Mouse (Mus musculus): ENCODE data around the gene Fndc10. TPM values are rescaled to one million over a fixed set of nuclear protein-coding genes. Genes with fewer than 3 reads are reported as not detected.
A peak's percentile ranks its signal among the peaks of the same experiment; 100 is the strongest.

Gene Fndc10
- polyA plus RNA-seq, 1 experiment from 2014 or later: 12.1 TPM

- H3K4me1 ChIP-seq (replicated peaks; ENCODE audit: insufficient read depth, low read length): 0 out of 2 replicates have a peak, but pooled peaks cover 5% of the 10 kb centered on the region
- TF ChIP-seq CTCF (IDR thresholded peaks at IDR 0.05; ENCODE audit: low read depth): no peak
- H3K9ac ChIP-seq (ENCODE audit: low read depth, low read length): peak overlapping the region; percentile 94
- under 1% methylated on average over 19 of the region's 19 CpGs for WGBS
- no peaks in the 10 kb centered on the region for H3K36me3 ChIP-seq (ENCODE audit: insufficient read depth, low read length)
- DNase-seq (ENCODE audit: low spot score) (peak; percentile 31), ATAC-seq (replicated peaks; ENCODE audit: low FRiP score, low read depth) (peak; percentile 55; the same call in 1 of the 2 replicates)
- H3K4me2 ChIP-seq (ENCODE audit: low read length): peak overlapping the region; percentile 74
- no peaks in the 10 kb centered on the region for H3K27me3 ChIP-seq (ENCODE audit: insufficient read depth, low read length)
- H3K9me3 ChIP-seq (replicated peaks; ENCODE audit: low read length): no peaks in the 10 kb centered on the region
- peak overlapping the region; percentile 95 for H3K4me3 ChIP-seq (replicated peaks; ENCODE audit: low read depth, low read length)
- peak overlapping the region; percentile 98 for H3K27ac ChIP-seq
These were observed 11.4 kb downstream of the Fndc10 start for GRCm38 (mm10) chr4:155705592-155705929.

GRCm38 (mm10) chr4:155708582-155708981, 14.4 kb downstream of the Fndc10 start:
- ATAC-seq (replicated peaks; ENCODE audit: low FRiP score, low read depth) (no peak), DNase-seq (ENCODE audit: low spot score) (no peak)
- H3K4me1 ChIP-seq (replicated peaks; ENCODE audit: insufficient read depth, low read length): 0 out of 2 replicates have a peak, but pooled peaks cover 5% of the 10 kb centered on the region
- H3K9ac ChIP-seq (ENCODE audit: low read depth, low read length): no peak overlapping the region
- H3K4me3 ChIP-seq (replicated peaks; ENCODE audit: low read depth, low read length): no peak overlapping the region
- H3K9me3 ChIP-seq (replicated peaks; ENCODE audit: low read length): no peaks in the 10 kb centered on the region
- H3K27me3 ChIP-seq (ENCODE audit: insufficient read depth, low read length): no peaks in the 10 kb centered on the region
- 0 out of 2 replicates have a peak overlapping the region, but pooled peaks have one; percentile 13 for H3K27ac ChIP-seq
- no peaks in the 10 kb centered on the region for H3K36me3 ChIP-seq (ENCODE audit: insufficient read depth, low read length)
- no peak for TF ChIP-seq CTCF (IDR thresholded peaks at IDR 0.05; ENCODE audit: low read depth)
- WGBS: 73% methylated on average over 2 of the region's 2 CpGs
- no peak overlapping the region for H3K4me2 ChIP-seq (ENCODE audit: low read length)

GRCm38 (mm10) chr4:155708988-155709387, 14.8 kb downstream of the Fndc10 start:
- no peak overlapping the region for H3K4me3 ChIP-seq (replicated peaks; ENCODE audit: low read depth, low read length)
- DNase-seq (ENCODE audit: low spot score): no peak
- H3K9me3 ChIP-seq (replicated peaks; ENCODE audit: low read length): no peaks in the 10 kb centered on the region
- H3K4me2 ChIP-seq (ENCODE audit: low read length): no peak overlapping the region
- no peak overlapping the region for H3K9ac ChIP-seq (ENCODE audit: low read depth, low read length)
- no peaks in the 10 kb centered on the region for H3K27me3 ChIP-seq (ENCODE audit: insufficient read depth, low read length)
- H3K27ac ChIP-seq: 0 out of 2 replicates have a peak overlapping the region, but pooled peaks have one; percentile 13
- H3K4me1 ChIP-seq (replicated peaks; ENCODE audit: insufficient read depth, low read length): 0 out of 2 replicates have a peak, but pooled peaks cover 5% of the 10 kb centered on the region
- H3K36me3 ChIP-seq (ENCODE audit: insufficient read depth, low read length): no peaks in the 10 kb centered on the region
- TF ChIP-seq CTCF (IDR thresholded peaks at IDR 0.05; ENCODE audit: low read depth): no peak
- ATAC-seq (replicated peaks; ENCODE audit: low FRiP score, low read depth): no peak

- Histone ChIP-seq H3K4me2 (ENCODE audit: low read length) (no peak overlapping the region), H3K9ac (ENCODE audit: low read depth, low read length) (no peak overlapping the region), H3K9me3 (replicated peaks; ENCODE audit: low read length) (no peaks in the 10 kb centered on the region), H3K4me1 (replicated peaks; ENCODE audit: insufficient read depth, low read length) (0 out of 2 replicates have a peak, but pooled peaks cover 5% of the 10 kb centered on the region), H3K4me3 (replicated peaks; ENCODE audit: low read depth, low read length) (no peak overlapping the region), H3K27me3 (ENCODE audit: insufficient read depth, low read length) (no peaks in the 10 kb centered on the region), H3K36me3 (ENCODE audit: insufficient read depth, low read length) (peaks cover 5% of the 10 kb centered on the region), H3K27ac (peak overlapping the region; percentile 52)
- ATAC-seq (replicated peaks; ENCODE audit: low FRiP score, low read depth) (no peak), DNase-seq (ENCODE audit: low spot score) (peak; percentile 51)
- WGBS: 44% methylated on average over 6 of the region's 6 CpGs
- no peak for TF ChIP-seq CTCF (IDR thresholded peaks at IDR 0.05; ENCODE audit: low read depth)
These were observed 16.5 kb downstream of the Fndc10 start for GRCm38 (mm10) chr4:155710521-155711252.

GRCm38 (mm10) chr4:155721668-155722083, 27.5 kb downstream of the Fndc10 start:
- no peaks in the 10 kb centered on the region for H3K4me1 ChIP-seq (replicated peaks; ENCODE audit: insufficient read depth, low read length)
- H3K27ac ChIP-seq: no peak overlapping the region
- no peaks in the 10 kb centered on the region for H3K9me3 ChIP-seq (replicated peaks; ENCODE audit: low read length)
- peak; percentile 79 for TF ChIP-seq CTCF (IDR thresholded peaks at IDR 0.05; ENCODE audit: low read depth)
- DNase-seq (ENCODE audit: low spot score): peak; percentile 45
- H3K36me3 ChIP-seq (ENCODE audit: insufficient read depth, low read length): no peaks in the 10 kb centered on the region
- H3K27me3 ChIP-seq (ENCODE audit: insufficient read depth, low read length): no peaks in the 10 kb centered on the region
- no peak overlapping the region for H3K9ac ChIP-seq (ENCODE audit: low read depth, low read length)
- no peak overlapping the region for H3K4me3 ChIP-seq (replicated peaks; ENCODE audit: low read depth, low read length)
- no peak for ATAC-seq (replicated peaks; ENCODE audit: low FRiP score, low read depth)
- H3K4me2 ChIP-seq (ENCODE audit: low read length): no peak overlapping the region
- WGBS: 51% methylated on average over 4 of the region's 4 CpGs

- no peak for DNase-seq (ENCODE audit: low spot score)
- no peak overlapping the region for H3K4me2 ChIP-seq (ENCODE audit: low read length)
- H3K4me3 ChIP-seq (replicated peaks; ENCODE audit: low read depth, low read length): no peak overlapping the region
- peaks cover 4% of the 10 kb centered on the region; the same call in 1 of the 2 replicates for H3K36me3 ChIP-seq (ENCODE audit: insufficient read depth, low read length)
- 87% methylated on average over 2 of the region's 2 CpGs for WGBS
- no peak overlapping the region for H3K27ac ChIP-seq
- H3K9me3 ChIP-seq (replicated peaks; ENCODE audit: low read length): no peaks in the 10 kb centered on the region
- ATAC-seq (replicated peaks; ENCODE audit: low FRiP score, low read depth): no peak
- H3K4me1 ChIP-seq (replicated peaks; ENCODE audit: insufficient read depth, low read length): no peaks in the 10 kb centered on the region
- TF ChIP-seq CTCF (IDR thresholded peaks at IDR 0.05; ENCODE audit: low read depth): no peak
- H3K9ac ChIP-seq (ENCODE audit: low read depth, low read length): no peak overlapping the region
- no peaks in the 10 kb centered on the region for H3K27me3 ChIP-seq (ENCODE audit: insufficient read depth, low read length)
These were observed 33.9 kb downstream of the Fndc10 start for GRCm38 (mm10) chr4:155727993-155728392.
